Mouse (Mus musculus): Measurements from ENCODE around the gene Poc5. TPM values are rescaled to one million over a fixed set of nuclear protein-coding genes. Genes with fewer than 3 reads are reported as not detected.

The Poc5 gene
- polyA plus RNA-seq, 1 experiment = 20.4 TPM

- no peak for DNase-seq
- H3K4me1 ChIP-seq (ENCODE audit: control insufficient read depth, insufficient read depth, low read length) = no peaks in the 10 kb centered on the region; the same call in 1 of the 2 replicates
- 81% methylated on average over 11 of the region's 11 CpGs for WGBS
- no peaks in the 10 kb centered on the region for H3K27me3 ChIP-seq (ENCODE audit: control insufficient read depth, insufficient read depth, low read length)
- no peak overlapping the region for H3K4me3 ChIP-seq (replicated peaks; ENCODE audit: insufficient read depth, low read depth, low read length)
- TF ChIP-seq CTCF (IDR thresholded peaks at IDR 0.05; ENCODE audit: borderline replicate concordance, insufficient read depth, low read depth, low read length) = no peak
- no peak for TF ChIP-seq POLR2A (IDR thresholded peaks at IDR 0.05; ENCODE audit: borderline replicate concordance, insufficient read depth, low read length)
- no peak overlapping the region for H3K27ac ChIP-seq (ENCODE audit: insufficient read depth, low read length)
These were observed 63.5 kb downstream of the Poc5 start for GRCm38 (mm10) chr13:96451386-96452140.

- TF ChIP-seq POLR2A (IDR thresholded peaks at IDR 0.05; ENCODE audit: borderline replicate concordance, insufficient read depth, low read length) (no peak), CTCF (IDR thresholded peaks at IDR 0.05; ENCODE audit: borderline replicate concordance, insufficient read depth, low read depth, low read length) (no peak)
- 95% methylated on average over 3 of the region's 3 CpGs for WGBS
- Histone ChIP-seq H3K4me1 (ENCODE audit: control insufficient read depth, insufficient read depth, low read length) (no peaks in the 10 kb centered on the region; the same call in 1 of the 2 replicates), H3K27ac (ENCODE audit: insufficient read depth, low read length) (no peak overlapping the region), H3K27me3 (ENCODE audit: control insufficient read depth, insufficient read depth, low read length) (no peaks in the 10 kb centered on the region), H3K4me3 (replicated peaks; ENCODE audit: insufficient read depth, low read depth, low read length) (no peak overlapping the region)
- no peak for DNase-seq
These were observed 64.5 kb downstream of the Poc5 start for GRCm38 (mm10) chr13:96452621-96453020.

- no peak overlapping the region for H3K27ac ChIP-seq (ENCODE audit: insufficient read depth, low read length)
These were observed 66.2 kb downstream of the Poc5 start for GRCm38 (mm10) chr13:96454288-96454687.

GRCm38 (mm10) chr13:96457566-96457965, 69.5 kb downstream of the Poc5 start:
- Histone ChIP-seq H3K27ac (ENCODE audit: insufficient read depth, low read length) (no peak overlapping the region), H3K27me3 (ENCODE audit: control insufficient read depth, insufficient read depth, low read length) (no peaks in the 10 kb centered on the region), H3K4me3 (replicated peaks; ENCODE audit: insufficient read depth, low read depth, low read length) (no peak overlapping the region), H3K4me1 (ENCODE audit: control insufficient read depth, insufficient read depth, low read length) (no peaks in the 10 kb centered on the region)
- WGBS = 97% methylated on average over 5 of the region's 5 CpGs
- TF ChIP-seq CTCF (IDR thresholded peaks at IDR 0.05; ENCODE audit: borderline replicate concordance, insufficient read depth, low read depth, low read length) = no peak
- no peak for TF ChIP-seq POLR2A (IDR thresholded peaks at IDR 0.05; ENCODE audit: borderline replicate concordance, insufficient read depth, low read length)
- no peak for DNase-seq

More at GRCm38 (mm10) chr13:96454288-96454687, 66.2 kb downstream of the Poc5 start:
- no peak for DNase-seq
- Histone ChIP-seq H3K4me1 (ENCODE audit: control insufficient read depth, insufficient read depth, low read length) (no peaks in the 10 kb centered on the region; the same call in 1 of the 2 replicates), H3K4me3 (replicated peaks; ENCODE audit: insufficient read depth, low read depth, low read length) (no peak overlapping the region), H3K27me3 (ENCODE audit: control insufficient read depth, insufficient read depth, low read length) (no peaks in the 10 kb centered on the region)
- TF ChIP-seq POLR2A (IDR thresholded peaks at IDR 0.05; ENCODE audit: borderline replicate concordance, insufficient read depth, low read length) = no peak
- TF ChIP-seq CTCF (IDR thresholded peaks at IDR 0.05; ENCODE audit: borderline replicate concordance, insufficient read depth, low read depth, low read length) = no peak
- 83% methylated on average over 3 of the region's 3 CpGs for WGBS

- H3K4me3 ChIP-seq (replicated peaks; ENCODE audit: insufficient read depth, low read depth, low read length) = no peak overlapping the region
- no peak overlapping the region for H3K27ac ChIP-seq (ENCODE audit: insufficient read depth, low read length)
- TF ChIP-seq CTCF (IDR thresholded peaks at IDR 0.05; ENCODE audit: borderline replicate concordance, insufficient read depth, low read depth, low read length) (no peak), POLR2A (IDR thresholded peaks at IDR 0.05; ENCODE audit: borderline replicate concordance, insufficient read depth, low read length) (no peak)
- H3K4me1 ChIP-seq (ENCODE audit: control insufficient read depth, insufficient read depth, low read length) = no peaks in the 10 kb centered on the region
- 74% methylated on average over 5 of the region's 5 CpGs for WGBS
- no peak for DNase-seq
- no peaks in the 10 kb centered on the region for H3K27me3 ChIP-seq (ENCODE audit: control insufficient read depth, insufficient read depth, low read length)
These were observed 69.9 kb downstream of the Poc5 start for GRCm38 (mm10) chr13:96458018-96458417.

- Histone ChIP-seq H3K4me1 (ENCODE audit: control insufficient read depth, insufficient read depth, low read length) (no peaks in the 10 kb centered on the region), H3K27ac (ENCODE audit: insufficient read depth, low read length) (no peak overlapping the region), H3K27me3 (ENCODE audit: control insufficient read depth, insufficient read depth, low read length) (no peaks in the 10 kb centered on the region), H3K4me3 (replicated peaks; ENCODE audit: insufficient read depth, low read depth, low read length) (no peak overlapping the region)
- TF ChIP-seq CTCF (IDR thresholded peaks at IDR 0.05; ENCODE audit: borderline replicate concordance, insufficient read depth, low read depth, low read length) (no peak), POLR2A (IDR thresholded peaks at IDR 0.05; ENCODE audit: borderline replicate concordance, insufficient read depth, low read length) (no peak)
- 68% methylated on average over 4 of the region's 4 CpGs for WGBS
- no peak for DNase-seq
These were observed 70.5 kb downstream of the Poc5 start for GRCm38 (mm10) chr13:96458606-96459005.

GRCm38 (mm10) chr13:96462644-96463043, 74.5 kb downstream of the Poc5 start:
- H3K4me1 ChIP-seq (ENCODE audit: control insufficient read depth, insufficient read depth, low read length) = no peaks in the 10 kb centered on the region
- TF ChIP-seq CTCF (IDR thresholded peaks at IDR 0.05; ENCODE audit: borderline replicate concordance, insufficient read depth, low read depth, low read length) (no peak), POLR2A (IDR thresholded peaks at IDR 0.05; ENCODE audit: borderline replicate concordance, insufficient read depth, low read length) (no peak)
- no peak overlapping the region for H3K4me3 ChIP-seq (replicated peaks; ENCODE audit: insufficient read depth, low read depth, low read length)
- no peaks in the 10 kb centered on the region for H3K27me3 ChIP-seq (ENCODE audit: control insufficient read depth, insufficient read depth, low read length)
- no peak overlapping the region for H3K27ac ChIP-seq (ENCODE audit: insufficient read depth, low read length)
- DNase-seq = no peak
- 65% methylated on average over 1 of the region's 1 CpGs for WGBS

- Histone ChIP-seq H3K4me1 (ENCODE audit: control insufficient read depth, insufficient read depth, low read length) (no peaks in the 10 kb centered on the region), H3K4me3 (replicated peaks; ENCODE audit: insufficient read depth, low read depth, low read length) (no peak overlapping the region), H3K27me3 (ENCODE audit: control insufficient read depth, insufficient read depth, low read length) (no peaks in the 10 kb centered on the region), H3K27ac (ENCODE audit: insufficient read depth, low read length) (no peak overlapping the region)
- TF ChIP-seq POLR2A (IDR thresholded peaks at IDR 0.05; ENCODE audit: borderline replicate concordance, insufficient read depth, low read length) = no peak
- no peak for TF ChIP-seq CTCF (IDR thresholded peaks at IDR 0.05; ENCODE audit: borderline replicate concordance, insufficient read depth, low read depth, low read length)
- no peak for DNase-seq
- 55% methylated on average over 5 of the region's 5 CpGs for WGBS
These were observed 77.2 kb downstream of the Poc5 start for GRCm38 (mm10) chr13:96465315-96465714.

Other genes starting within 250 kb of the Poc5 start
- 0.10 and 0.33 TPM in 2 replicates for gene Ankdd1b, start 82.9 kb downstream of the Poc5 start, polyA plus RNA-seq (2012; rRNA removed)
- gene Gm17622, start 102.4 kb downstream of the Poc5 start, polyA plus RNA-seq (2012; rRNA removed) = not detected in 2 replicates
- 8.0 and 8.7 TPM in 2 replicates for gene Polk, start 154.3 kb downstream of the Poc5 start, polyA plus RNA-seq (2012; rRNA removed)
- gene Col4a3bp, start 154.3 kb downstream of the Poc5 start, polyA plus RNA-seq (2012; rRNA removed) = 49.6 and 54.8 TPM in 2 replicates